Mouse (Mus musculus) urinary bladder, postnatal 10 days (tissue): ENCODE measurements around the gene Kcnh6.
A peak's percentile ranks its signal among the peaks of the same experiment; 100 is the strongest.

Experiments
- DNase-seq: peaks from one replicate; pipeline ENCODE4 v3.0.0; 2022; ENCODE audit warnings: low spot score

The Kcnh6 gene

DNA sequence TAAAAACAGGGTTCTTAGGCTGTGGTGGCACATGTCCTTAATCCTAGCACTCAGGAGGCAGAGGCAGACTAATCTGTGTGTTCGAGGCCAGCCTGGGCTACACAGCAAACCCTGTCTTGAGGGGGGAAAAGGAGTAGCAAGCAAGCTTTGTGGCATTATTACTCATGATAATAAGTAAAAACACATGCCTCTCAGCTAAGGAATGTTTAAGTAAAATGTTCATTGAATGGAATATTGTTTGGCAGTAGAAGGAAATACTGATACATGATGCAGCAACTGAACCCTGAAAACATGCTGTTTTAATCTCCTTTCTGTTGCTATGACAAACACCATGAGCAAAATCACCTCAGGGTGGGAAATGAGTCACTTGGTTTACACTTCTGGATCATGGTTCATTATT is 53.4 kb downstream of the Kcnh6 start:
- no peak for DNase-seq

DNA sequence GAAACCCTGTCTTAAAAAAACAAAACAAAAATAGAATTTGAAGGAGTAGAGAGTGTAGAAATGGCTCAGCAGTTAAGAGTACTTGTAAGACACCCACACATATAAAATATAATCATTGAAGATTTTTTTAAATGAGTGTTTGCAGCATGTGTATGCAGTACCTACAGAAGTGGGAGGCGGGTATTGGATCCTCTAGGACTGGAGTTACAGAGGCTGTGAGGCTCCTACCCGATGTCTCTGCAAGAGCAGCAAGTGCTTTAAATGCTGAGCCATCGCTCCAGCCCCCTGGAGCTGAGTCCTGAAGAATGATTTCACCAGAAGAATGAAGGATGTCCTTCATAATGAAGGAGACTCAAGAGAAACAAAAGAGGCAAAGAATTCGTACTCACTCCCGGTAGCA is 55.8 kb downstream of the Kcnh6 start:
- DNase-seq = no peak

DNA sequence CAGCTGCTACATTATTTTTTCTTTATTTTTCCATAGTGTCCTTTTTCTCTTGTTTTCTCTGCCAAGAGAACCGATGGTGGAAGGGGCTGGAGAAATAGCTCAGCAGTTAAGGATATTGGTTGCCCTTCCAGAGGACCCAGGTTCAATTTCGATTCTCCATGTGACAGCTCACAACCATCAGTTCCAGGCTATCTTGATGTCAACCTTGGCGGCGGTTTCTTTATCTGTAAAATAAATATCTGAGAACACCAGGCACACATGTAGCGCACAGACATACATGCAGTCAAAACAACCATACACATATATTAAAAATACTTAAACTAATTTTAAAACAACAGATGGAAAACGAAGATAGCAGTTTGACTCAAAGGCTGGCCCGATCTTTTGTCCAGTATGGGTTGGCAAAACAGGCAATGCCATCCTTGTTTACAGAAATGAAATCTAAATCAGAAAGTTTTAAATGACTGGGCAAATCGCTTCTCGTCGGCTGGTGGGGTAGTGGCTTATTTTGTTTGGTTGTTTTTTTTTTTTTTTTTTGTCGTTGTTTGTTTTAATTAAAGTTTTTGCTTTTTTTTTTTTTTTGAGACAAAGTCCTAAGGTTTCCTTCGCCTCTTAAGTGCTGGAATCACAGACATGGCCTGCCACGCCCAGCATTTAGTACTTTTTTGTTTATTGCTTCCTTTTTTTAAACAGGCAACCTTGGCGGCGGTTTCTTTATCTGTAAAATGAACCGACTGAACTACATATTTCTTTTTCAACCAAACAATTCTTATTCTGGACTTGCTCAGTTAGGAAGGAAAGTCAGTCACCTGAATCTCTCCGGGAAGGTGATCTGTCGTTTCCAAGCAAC is 57.4 kb downstream of the Kcnh6 start:
- DNase-seq = no peak

DNA sequence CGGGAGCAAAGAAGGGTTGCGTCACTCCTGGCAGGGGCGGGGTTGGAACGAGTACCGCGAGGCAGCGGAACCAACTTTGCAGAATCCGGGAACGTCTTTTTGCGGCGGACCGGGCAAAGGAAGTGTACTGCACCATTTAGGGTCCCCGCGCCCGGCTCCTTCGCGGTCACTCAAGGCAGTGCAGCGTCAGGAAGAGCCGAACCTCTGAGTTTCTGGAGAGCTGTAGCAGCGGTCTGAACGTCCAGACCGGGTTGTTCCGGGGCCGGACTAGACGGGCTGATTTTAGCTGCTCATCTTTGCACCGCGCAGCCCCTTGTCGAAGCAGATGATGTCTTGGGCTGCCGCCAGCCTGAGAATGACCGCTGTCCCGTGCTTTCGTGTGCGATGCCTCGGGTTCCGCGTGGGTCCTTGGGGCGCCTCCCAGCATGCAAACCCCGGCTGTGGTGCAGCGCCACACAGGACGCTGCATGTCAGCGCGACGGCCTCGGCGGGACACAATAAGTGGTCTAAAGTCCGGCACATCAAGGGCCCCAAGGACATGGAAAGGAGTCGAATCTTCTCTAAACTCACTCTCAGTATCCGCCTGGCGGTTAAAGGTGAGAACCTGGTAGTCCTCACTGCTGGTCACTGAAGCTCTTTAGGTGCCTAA is 58.1 kb downstream of the Kcnh6 start, which contains the start of gene Taco1:
Gene Taco1, plus strand, starts transcription at position 139 of the 649 bp plus-strand sequence.
- peak; percentile 75 for DNase-seq

DNA sequence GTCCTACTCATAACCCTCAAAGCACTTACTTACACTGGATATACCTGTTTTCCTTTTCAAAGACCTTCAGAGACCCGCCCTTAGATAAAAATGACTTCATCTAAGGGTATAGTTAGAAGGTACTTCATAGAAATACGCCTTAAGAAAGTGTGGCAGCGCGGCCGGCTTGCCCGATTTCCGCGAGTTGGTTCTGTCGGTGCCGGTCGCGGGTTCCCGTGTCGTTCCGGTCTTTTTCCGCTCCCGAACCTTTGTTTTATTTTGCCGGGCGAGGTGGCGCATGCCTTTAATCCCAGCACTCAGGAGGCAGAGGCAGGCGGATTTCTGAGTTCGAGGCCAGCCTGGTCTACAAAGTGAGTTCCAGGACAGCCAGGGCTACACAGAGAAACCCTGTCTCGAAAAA is 58.7 kb downstream of the Kcnh6 start:
- peak; percentile 50 for DNase-seq

DNA sequence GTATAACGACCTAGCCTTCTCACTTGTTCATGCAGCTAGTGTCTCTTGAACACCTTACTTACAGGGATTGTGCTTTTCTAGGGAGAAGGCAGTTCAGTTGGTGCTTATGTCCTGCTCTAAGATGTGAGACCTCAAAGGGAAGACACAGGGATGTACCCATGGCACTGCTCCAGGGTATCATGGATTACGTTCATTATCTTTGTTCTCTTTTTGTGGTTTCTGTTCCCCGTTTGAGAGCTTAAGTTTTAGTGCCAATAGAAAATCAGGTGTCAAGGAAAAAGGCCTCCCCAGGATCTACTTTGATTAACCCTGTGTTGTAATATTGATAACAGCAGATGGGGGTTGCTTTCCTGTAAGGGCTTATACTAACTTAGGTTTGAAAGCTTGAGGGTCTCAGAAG is 65.8 kb downstream of the Kcnh6 start:
- no peak for DNase-seq

DNA sequence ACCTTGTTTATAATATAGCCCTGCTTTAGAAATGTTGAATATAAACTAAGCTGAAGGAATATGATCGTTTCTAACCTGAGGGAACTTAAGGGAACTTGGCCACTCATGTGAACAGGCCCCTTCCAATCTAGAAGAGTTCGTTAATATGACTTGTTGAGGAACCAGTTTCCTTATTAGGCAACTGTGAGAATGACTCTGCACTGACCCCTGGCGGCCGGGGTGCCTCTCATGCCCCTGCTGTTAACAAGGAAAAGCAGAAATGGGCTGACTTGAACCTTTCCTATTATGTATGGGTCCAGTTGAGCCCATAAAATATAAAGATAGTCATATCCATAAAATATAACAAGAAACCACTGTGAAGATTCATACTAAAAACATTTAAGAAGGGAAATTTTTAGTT is 68.4 kb downstream of the Kcnh6 start:
- DNase-seq = no peak
